Mouse (Mus musculus): ENCODE results near the gene Smad3. TPM values are rescaled to one million over a fixed set of nuclear protein-coding genes. Genes with fewer than 3 reads are reported as not detected.
A peak's percentile ranks its signal among the peaks of the same experiment; 100 is the strongest.

The Smad3 gene
- total and polyA plus RNA-seq, 2 experiments from 2014 or later, result 5.5 to 16.0 TPM

GRCm38 (mm10) chr9:63714572-63714971 lies 43.2 kb downstream of the Smad3 start:
- ATAC-seq (no peak), DNase-seq (no peak)
- WGBS, result 74% methylated on average over 6 of the region's 6 CpGs
- Histone ChIP-seq H3K27me3 (ENCODE audit: insufficient read depth, low read length) (no peaks in the 10 kb centered on the region), H3K4me3 (ENCODE audit: low read depth, low read length) (no peak overlapping the region), H3K9ac (no peak overlapping the region), H3K4me1 (ENCODE audit: insufficient read depth) (no peaks in the 10 kb centered on the region), H3K36me3 (ENCODE audit: insufficient read depth) (no peaks in the 10 kb centered on the region), H3K9me3 (ENCODE audit: low read length) (no peaks in the 10 kb centered on the region), H3K4me2 (ENCODE audit: low read depth) (no peak overlapping the region), H3K27ac (ENCODE audit: low read depth, low read length) (no peak overlapping the region)
- no peak for TF ChIP-seq CTCF (IDR thresholded peaks at IDR 0.05; ENCODE audit: low read depth)

GRCm38 (mm10) chr9:63712838-63713237 lies 45.0 kb downstream of the Smad3 start:
- H3K9ac ChIP-seq, result no peak overlapping the region
- no peak for TF ChIP-seq CTCF (IDR thresholded peaks at IDR 0.05; ENCODE audit: low read depth)
- H3K36me3 ChIP-seq (ENCODE audit: insufficient read depth), result no peaks in the 10 kb centered on the region; the same call in 1 of the 2 replicates
- no peaks in the 10 kb centered on the region for H3K27me3 ChIP-seq (ENCODE audit: insufficient read depth, low read length)
- H3K9me3 ChIP-seq (ENCODE audit: low read length), result no peaks in the 10 kb centered on the region
- DNase-seq (peak; percentile 47), ATAC-seq (peak; percentile 76)
- H3K27ac ChIP-seq (ENCODE audit: low read depth, low read length), result no peak overlapping the region
- no peaks in the 10 kb centered on the region for H3K4me1 ChIP-seq (ENCODE audit: insufficient read depth)
- H3K4me2 ChIP-seq (ENCODE audit: low read depth), result no peak overlapping the region
- 50% methylated on average over 6 of the region's 6 CpGs for WGBS
- no peak overlapping the region for H3K4me3 ChIP-seq (ENCODE audit: low read depth, low read length)

- no peak for TF ChIP-seq CTCF (IDR thresholded peaks at IDR 0.05; ENCODE audit: low read depth)
- DNase-seq, result no peak
- no peak for ATAC-seq
- no peak overlapping the region for H3K9ac ChIP-seq
- 91% methylated on average over 13 of the region's 13 CpGs for WGBS
- H3K27ac ChIP-seq (ENCODE audit: low read depth, low read length), result no peak overlapping the region
- no peaks in the 10 kb centered on the region; the same call in 1 of the 2 replicates for H3K36me3 ChIP-seq (ENCODE audit: insufficient read depth)
- H3K4me2 ChIP-seq (ENCODE audit: low read depth), result no peak overlapping the region
- no peaks in the 10 kb centered on the region for H3K4me1 ChIP-seq (ENCODE audit: insufficient read depth)
- no peak overlapping the region for H3K4me3 ChIP-seq (ENCODE audit: low read depth, low read length)
- no peaks in the 10 kb centered on the region for H3K27me3 ChIP-seq (ENCODE audit: insufficient read depth, low read length)
- no peaks in the 10 kb centered on the region for H3K9me3 ChIP-seq (ENCODE audit: low read length)
These were observed 46.1 kb downstream of the Smad3 start for GRCm38 (mm10) chr9:63711580-63712230.

- TF ChIP-seq CTCF (IDR thresholded peaks at IDR 0.05; ENCODE audit: low read depth), result no peak
- DNase-seq (no peak), ATAC-seq (no peak)
- H3K4me2 ChIP-seq (ENCODE audit: low read depth), result no peak overlapping the region
- no peak overlapping the region for H3K4me3 ChIP-seq (ENCODE audit: low read depth, low read length)
- 92% methylated on average over 5 of the region's 5 CpGs for WGBS
- H3K27ac ChIP-seq (ENCODE audit: low read depth, low read length), result no peak overlapping the region
- H3K27me3 ChIP-seq (ENCODE audit: insufficient read depth, low read length), result no peaks in the 10 kb centered on the region
- no peak overlapping the region for H3K9ac ChIP-seq
- H3K36me3 ChIP-seq (ENCODE audit: insufficient read depth), result no peaks in the 10 kb centered on the region; the same call in 1 of the 2 replicates
- H3K9me3 ChIP-seq (ENCODE audit: low read length), result no peaks in the 10 kb centered on the region
- no peaks in the 10 kb centered on the region; the same call in 1 of the 2 replicates for H3K4me1 ChIP-seq (ENCODE audit: insufficient read depth)
These were observed 47.9 kb downstream of the Smad3 start for GRCm38 (mm10) chr9:63709857-63710256.

GRCm38 (mm10) chr9:63709266-63709665 lies 48.5 kb downstream of the Smad3 start:
- no peak for ATAC-seq
- DNase-seq, result no peak
- Histone ChIP-seq H3K4me3 (ENCODE audit: low read depth, low read length) (no peak overlapping the region), H3K27me3 (ENCODE audit: insufficient read depth, low read length) (no peaks in the 10 kb centered on the region), H3K4me1 (ENCODE audit: insufficient read depth) (no peaks in the 10 kb centered on the region; the same call in 1 of the 2 replicates), H3K36me3 (ENCODE audit: insufficient read depth) (no peaks in the 10 kb centered on the region; the same call in 1 of the 2 replicates), H3K9ac (no peak overlapping the region), H3K4me2 (ENCODE audit: low read depth) (no peak overlapping the region), H3K27ac (ENCODE audit: low read depth, low read length) (no peak overlapping the region), H3K9me3 (ENCODE audit: low read length) (no peaks in the 10 kb centered on the region)
- TF ChIP-seq CTCF (IDR thresholded peaks at IDR 0.05; ENCODE audit: low read depth), result peak; percentile 46

- Histone ChIP-seq H3K27ac (ENCODE audit: low read depth, low read length) (no peak overlapping the region), H3K4me3 (ENCODE audit: low read depth, low read length) (no peak overlapping the region), H3K4me2 (ENCODE audit: low read depth) (no peak overlapping the region), H3K9me3 (ENCODE audit: low read length) (no peaks in the 10 kb centered on the region), H3K4me1 (ENCODE audit: insufficient read depth) (no peaks in the 10 kb centered on the region; the same call in 1 of the 2 replicates), H3K9ac (no peak overlapping the region), H3K27me3 (ENCODE audit: insufficient read depth, low read length) (no peaks in the 10 kb centered on the region), H3K36me3 (ENCODE audit: insufficient read depth) (no peaks in the 10 kb centered on the region; the same call in 1 of the 2 replicates)
- 93% methylated on average over 9 of the region's 9 CpGs for WGBS
- DNase-seq, result no peak
- ATAC-seq, result no peak
- no peak for TF ChIP-seq CTCF (IDR thresholded peaks at IDR 0.05; ENCODE audit: low read depth)
These were observed 49.8 kb downstream of the Smad3 start for GRCm38 (mm10) chr9:63707816-63708588.

- TF ChIP-seq CTCF (IDR thresholded peaks at IDR 0.05; ENCODE audit: low read depth), result no peak
- peaks cover 5% of the 10 kb centered on the region for H3K4me1 ChIP-seq (ENCODE audit: insufficient read depth)
- H3K36me3 ChIP-seq (ENCODE audit: insufficient read depth), result no peaks in the 10 kb centered on the region; the same call in 1 of the 2 replicates
- H3K9me3 ChIP-seq (ENCODE audit: low read length), result no peaks in the 10 kb centered on the region
- DNase-seq (peak; percentile 32), ATAC-seq (peak; percentile 59)
- no peak overlapping the region for H3K4me2 ChIP-seq (ENCODE audit: low read depth)
- H3K27me3 ChIP-seq (ENCODE audit: insufficient read depth, low read length), result no peaks in the 10 kb centered on the region
- H3K9ac ChIP-seq, result no peak overlapping the region
- H3K4me3 ChIP-seq (ENCODE audit: low read depth, low read length), result no peak overlapping the region
- 27% methylated on average over 9 of the region's 9 CpGs for whole genome bisulfite sequencing
- H3K27ac ChIP-seq (ENCODE audit: low read depth, low read length), result no peak overlapping the region
These were observed 51.6 kb downstream of the Smad3 start for GRCm38 (mm10) chr9:63706152-63706733.
